Mouse (Mus musculus) limb, embryonic 14.5 days (tissue): ENCODE results near the gene Angpt4. TPM values are rescaled to one million over a fixed set of nuclear protein-coding genes. Genes with fewer than 3 reads are reported as not detected.
A peak's percentile ranks its signal among the peaks of the same experiment; 100 is the strongest.

Experiments
- ATAC-seq: fragments of 200-750 bp; cut with Nextera tagmentation; 2 replicates; pipeline ENCODE4 v1.8.0; 2017; ENCODE audit warnings: low read depth, moderate number of reproducible peaks, moderate TSS enrichment; ENCODE audit not compliant: low FRiP score
- DNase-seq: peaks from one replicate; pipeline ENCODE4 v3.0.0-alpha.2; 2015; ENCODE audit warnings: low spot score
- H3K27ac ChIP-seq: fragments of 300-500 bp; sonication (generic); replicated peaks from 2 replicates; pipeline ENCODE4 v1.5.1; 2014; ENCODE audit warnings: low read depth, mild to moderate bottlenecking, low read length, moderate library complexity, mixed read lengths
- H3K27me3 ChIP-seq: fragments of 300-500 bp; sonication (generic); 2 replicates; pipeline ENCODE4 v1.6.1; 2014; ENCODE audit warnings: low read length, mixed read lengths; ENCODE audit not compliant: control insufficient read depth, insufficient read depth
- H3K36me3 ChIP-seq: fragments of 300-500 bp; sonication (generic); 2 replicates; pipeline ENCODE4 v1.6.1; 2014; ENCODE audit warnings: mild to moderate bottlenecking, low read length, moderate library complexity, mixed read lengths; ENCODE audit not compliant: control insufficient read depth, insufficient read depth
- H3K4me1 ChIP-seq: fragments of 300-500 bp; sonication (generic); 2 replicates; pipeline ENCODE4 v1.6.1; 2014; ENCODE audit warnings: antibody characterized with exemption, low read length, mixed read lengths; ENCODE audit not compliant: control insufficient read depth, insufficient read depth
- H3K4me2 ChIP-seq: fragments of 300-500 bp; sonication (generic); replicated peaks from 2 replicates; pipeline ENCODE4 v1.6.1; 2014; ENCODE audit warnings: low read depth, mild to moderate bottlenecking, low read length, moderate library complexity; ENCODE audit not compliant: severe bottlenecking
- H3K4me3 ChIP-seq: fragments of 300-500 bp; sonication (generic); replicated peaks from 2 replicates; pipeline ENCODE4 v1.5.1; 2014; ENCODE audit warnings: low read length
- H3K9ac ChIP-seq: fragments of 300-500 bp; sonication (generic); 2 replicates; pipeline ENCODE4 v1.6.1; 2014; ENCODE audit warnings: mild to moderate bottlenecking, low read depth, low read length, moderate library complexity; ENCODE audit not compliant: severe bottlenecking
- H3K9me3 ChIP-seq: fragments of 300-500 bp; sonication (generic); 2 replicates; pipeline ENCODE4 v1.6.1; 2016; ENCODE audit warnings: low read length; ENCODE audit not compliant: control insufficient read depth
- POLR2A ChIP-seq: fragments of 200-500 bp; IDR thresholded peaks from 2 replicates; pipeline ENCODE4 v1.8.0; 2012; ENCODE audit warnings: inconsistent platforms, mild to moderate bottlenecking, moderate library complexity, borderline replicate concordance; ENCODE audit not compliant: insufficient read depth, insufficient read length; ENCODE audit errors: extremely low read depth
- WGBS: fragments of 180-500 bp; shearing (Covaris S2); extraction: QIAGEN DNeasy Blood & Tissue Kit; methylation state at CpG from one replicate; pipeline ENCODE4 v1.1.7; 2014; 5-methylcytosine and 5-hydroxymethylcytosine counted together
- polyA plus RNA-seq, 2 experiments: library from polyadenylated mRNA; depleted of rRNA in 1 of 2; stranded (reverse) in 1 of 2; unstranded in 1 of 2; fragments of >200 nt; fragmentation: Nextera tagmentation in 1 of 2; extraction: Ambion mirVana in 1 of 2; gene quantifications; 2 replicates each; pipeline versions ENCODE4 v1.2.1 to v1.2.3; 2012 to 2014

Angpt4 gene
- polyA plus RNA-seq, 2 experiments, result 0.36 to 0.59 TPM

GRCm38 (mm10) chr2:151961284-151962196, 50.5 kb downstream of the Angpt4 start:
- WGBS, result 49% methylated on average over 9 of the region's 9 CpGs

GRCm38 (mm10) chr2:151962474-151962873, 51.5 kb downstream of the Angpt4 start:
- no peak overlapping the region for H3K27ac ChIP-seq
- DNase-seq, result peak; percentile 88
- ATAC-seq, result peak; percentile 60
- no peak overlapping the region for H3K9ac ChIP-seq
- H3K4me3 ChIP-seq, result no peak overlapping the region
- no peaks in the 10 kb centered on the region for H3K36me3 ChIP-seq
- TF ChIP-seq POLR2A, result no peak
- 45% methylated on average over 10 of the region's 10 CpGs for WGBS
- no peaks in the 10 kb centered on the region for H3K9me3 ChIP-seq
- H3K4me2 ChIP-seq, result no peak overlapping the region
- H3K4me1 ChIP-seq, result peaks cover 19% of the 10 kb centered on the region
- H3K27me3 ChIP-seq, result no peaks in the 10 kb centered on the region

More at GRCm38 (mm10) chr2:151961284-151962196, 50.5 kb downstream of the Angpt4 start:
- H3K4me3 ChIP-seq, result no peak overlapping the region
- no peak overlapping the region for H3K27ac ChIP-seq
- no peak overlapping the region for H3K4me2 ChIP-seq
- TF ChIP-seq POLR2A, result no peak
- H3K9ac ChIP-seq, result no peak overlapping the region
- no peaks in the 10 kb centered on the region for H3K9me3 ChIP-seq
- no peaks in the 10 kb centered on the region for H3K27me3 ChIP-seq
- ATAC-seq (no peak), DNase-seq (no peak)
- H3K4me1 ChIP-seq, result peaks cover 17% of the 10 kb centered on the region
- H3K36me3 ChIP-seq, result no peaks in the 10 kb centered on the region

- Histone ChIP-seq H3K27ac (no peak overlapping the region), H3K36me3 (no peaks in the 10 kb centered on the region)
- WGBS, result 69% methylated on average over 5 of the region's 5 CpGs
These were observed 52.3 kb downstream of the Angpt4 start for GRCm38 (mm10) chr2:151963319-151963718.

GRCm38 (mm10) chr2:151964052-151964451, 53.0 kb downstream of the Angpt4 start:
- ATAC-seq (peak; percentile 50), DNase-seq (peak; percentile 42)
- no peak for TF ChIP-seq POLR2A
- Histone ChIP-seq H3K27me3 (no peaks in the 10 kb centered on the region), H3K9ac (no peak overlapping the region), H3K4me1 (peaks cover 19% of the 10 kb centered on the region), H3K4me3 (no peak overlapping the region), H3K9me3 (no peaks in the 10 kb centered on the region), H3K4me2 (no peak overlapping the region), H3K27ac (no peak overlapping the region), H3K36me3 (0 out of 2 replicates have a peak, but pooled peaks cover 3% of the 10 kb centered on the region)
- WGBS, result 8% methylated on average over 9 of the region's 9 CpGs

More at GRCm38 (mm10) chr2:151963319-151963718, 52.3 kb downstream of the Angpt4 start:
- H3K9ac ChIP-seq, result no peak overlapping the region
- no peaks in the 10 kb centered on the region for H3K27me3 ChIP-seq
- H3K4me2 ChIP-seq, result no peak overlapping the region
- H3K9me3 ChIP-seq, result no peaks in the 10 kb centered on the region
- no peak for ATAC-seq
- H3K4me1 ChIP-seq, result peaks cover 19% of the 10 kb centered on the region
- TF ChIP-seq POLR2A, result no peak
- H3K4me3 ChIP-seq, result no peak overlapping the region
- DNase-seq, result no peak

- no peak overlapping the region; the same call in 1 of the 2 replicates for H3K27ac ChIP-seq
- H3K9me3 ChIP-seq, result no peaks in the 10 kb centered on the region
- peaks cover 15% of the 10 kb centered on the region for H3K36me3 ChIP-seq
- DNase-seq (peak; percentile 18), ATAC-seq (peak; percentile 18; the same call in 1 of the 2 replicates)
- 0 out of 2 replicates have a peak overlapping the region, but pooled peaks have one; percentile 9 for H3K9ac ChIP-seq
- H3K27me3 ChIP-seq, result no peaks in the 10 kb centered on the region
- peaks cover 37% of the 10 kb centered on the region for H3K4me1 ChIP-seq
- H3K4me3 ChIP-seq, result no peak overlapping the region
- no peak for TF ChIP-seq POLR2A
- no peak overlapping the region for H3K4me2 ChIP-seq
- WGBS, result 15% methylated on average over 9 of the region's 9 CpGs
These were observed 56.3 kb downstream of the Angpt4 start for GRCm38 (mm10) chr2:151967176-151967750.
